Mouse (Mus musculus) ES-E14 (cell line): ENCODE data around the gene Rabgap1l. TPM values are rescaled to one million over a fixed set of nuclear protein-coding genes. Genes with fewer than 3 reads are reported as not detected.

ENCODE experiments used
- DNase-seq: peaks from one replicate; pipeline ENCODE4 v3.0.0-alpha.2; 2013; ENCODE audit warnings: low read depth, low spot score
- H3K27ac ChIP-seq: 2 replicates; pipeline ENCODE4 v1.5.1; 2012; ENCODE audit warnings: low read depth, mild to moderate bottlenecking, low read length, moderate library complexity, mixed read lengths; ENCODE audit not compliant: poor library complexity, insufficient read depth, severe bottlenecking
- H3K36me3 ChIP-seq: 2 replicates; pipeline ENCODE4 v1.6.1; 2012; ENCODE audit warnings: mild to moderate bottlenecking, low read length, moderate library complexity, mixed read lengths; ENCODE audit not compliant: control insufficient read depth, poor library complexity, insufficient read depth, severe bottlenecking
- H3K4me1 ChIP-seq, 2 experiments: fragments of 150-350 bp in 1 of 2; sonication (generic) in 1 of 2; 2 replicates each; pipeline ENCODE4 v1.6.1; 2012; ENCODE audit warnings: low read length in 2 of 2, mild to moderate bottlenecking in 1 of 2, mixed read lengths in 1 of 2; ENCODE audit not compliant: control insufficient read depth in 2 of 2, insufficient read depth in 2 of 2, poor library complexity in 1 of 2
- H3K4me3 ChIP-seq, 2 experiments: fragments of 150-350 bp in 1 of 2; sonication (generic) in 1 of 2; 2 replicates each; pipeline ENCODE4 v1.5.1; 2012; ENCODE audit warnings: low read length in 2 of 2, low read depth in 1 of 2, mild to moderate bottlenecking in 1 of 2, mixed read lengths in 1 of 2; ENCODE audit not compliant: insufficient read depth in 1 of 2, poor library complexity in 1 of 2, severe bottlenecking in 1 of 2
- H3K9ac ChIP-seq: 2 replicates; pipeline ENCODE4 v1.6.1; 2012; ENCODE audit warnings: low read depth, mild to moderate bottlenecking, low read length, mixed read lengths; ENCODE audit not compliant: poor library complexity, insufficient read depth, severe bottlenecking
- H3K9me3 ChIP-seq: fragments of 150-350 bp; sonication (generic); 2 replicates; pipeline ENCODE4 v1.6.1; 2012; ENCODE audit warnings: low read depth, mild to moderate bottlenecking, low read length; ENCODE audit not compliant: control insufficient read depth, insufficient read depth
- CHD2 ChIP-seq: IDR thresholded peaks from 2 replicates; pipeline ENCODE4 v1.6.1; 2014; ENCODE audit warnings: mild to moderate bottlenecking, low read depth, low read length, inconsistent platforms
- HCFC1 ChIP-seq: IDR thresholded peaks from 2 replicates; pipeline ENCODE4 v1.6.1; 2012; ENCODE audit warnings: low read length, inconsistent platforms, borderline replicate concordance; ENCODE audit not compliant: insufficient read depth
- MAFK ChIP-seq: IDR thresholded peaks from 2 replicates; pipeline ENCODE4 v1.6.1; 2014; ENCODE audit warnings: mild to moderate bottlenecking, low read depth, low read length, inconsistent platforms; ENCODE audit not compliant: insufficient read depth
- ZC3H11A ChIP-seq: IDR thresholded peaks from 2 replicates; pipeline ENCODE4 v1.6.1; 2012; ENCODE audit warnings: low read depth, mild to moderate bottlenecking, inconsistent platforms, low read length, borderline replicate concordance
- ZNF384 ChIP-seq: IDR thresholded peaks from 2 replicates; pipeline ENCODE4 v1.6.1; 2012; ENCODE audit warnings: low read depth, low read length, inconsistent platforms
- in situ Hi-C, 2 experiments: fragments of 600-800 bp; cut with MboI; formaldehyde crosslinking; loops; one replicate each; pipeline ENCODE4 v1.15.1; 2025; ENCODE audit warnings: low sequenced_read_pairs in 2 of 2, inconsistent platforms in 1 of 2; ENCODE audit not compliant: unreplicated experiment in 2 of 2
- total RNA-seq: library from RNA; depleted of rRNA; stranded (reverse); fragments of 300-350 nt; gene quantifications from 2 replicates; pipeline ENCODE4 v1.2.3, GENCODE M21; 2012

Rabgap1l gene
- total RNA-seq, 1 experiment: 10.3 TPM

DNA sequence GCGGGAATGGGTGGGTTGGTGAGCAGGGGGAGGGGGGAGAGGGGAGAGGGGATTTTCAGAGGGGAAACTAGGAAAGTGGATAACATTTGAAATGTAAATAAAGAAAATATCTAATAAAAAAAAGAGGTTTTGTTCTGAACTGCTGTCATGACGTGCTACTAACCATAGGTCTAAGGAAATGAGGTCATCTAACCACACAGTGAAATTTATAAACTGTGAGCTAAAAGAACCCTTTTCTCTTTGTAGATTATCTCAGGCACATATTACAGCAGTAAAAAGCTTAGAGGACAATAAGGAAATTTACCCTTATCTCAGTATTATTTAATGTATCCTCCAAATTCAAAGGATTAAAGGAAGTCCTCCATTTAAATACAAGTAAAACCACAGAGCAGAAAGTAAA is 396.0 kb downstream of the Rabgap1l start:
- H3K4me3 ChIP-seq: no peak overlapping the region
- TF ChIP-seq MAFK (no peak), HCFC1 (no peak), CHD2 (no peak), ZC3H11A (no peak), ZNF384 (no peak)
- H3K9ac ChIP-seq: no peak overlapping the region
- H3K9me3 ChIP-seq: no peaks in the 10 kb centered on the region
- in situ Hi-C loops: no loop called here
- no peaks in the 10 kb centered on the region; a peak in 1 of 4 replicates for H3K4me1 ChIP-seq
- DNase-seq: no peak
- no peaks in the 10 kb centered on the region for H3K36me3 ChIP-seq
- no peak overlapping the region for H3K27ac ChIP-seq

DNA sequence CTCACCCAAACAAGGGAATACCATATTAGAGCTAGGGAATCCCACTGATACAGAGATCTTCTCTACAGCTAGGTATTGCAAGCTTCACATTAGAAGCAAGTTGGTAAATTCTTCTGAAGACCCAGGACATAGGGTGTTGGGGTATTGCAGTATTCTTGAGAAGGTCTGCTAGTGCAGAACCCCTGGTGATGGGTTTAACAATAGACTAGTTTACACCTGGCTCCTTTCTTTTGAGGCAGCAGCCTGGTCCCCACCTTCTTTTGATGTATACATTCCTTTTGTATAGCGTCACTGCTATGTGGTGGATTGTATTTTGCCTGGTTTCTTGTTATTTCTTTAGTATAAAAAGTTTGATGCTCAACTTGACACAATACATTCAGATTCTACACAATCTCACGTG is 405.6 kb downstream of the Rabgap1l start:
- peaks cover 0 to 5% of the 10 kb centered on the region in 2 experiments; a peak in 1 of 4 replicates for H3K4me1 ChIP-seq
- TF ChIP-seq ZC3H11A: no peak
- no peak for TF ChIP-seq ZNF384
- no peak for TF ChIP-seq MAFK
- no peak for TF ChIP-seq CHD2
- TF ChIP-seq HCFC1: no peak
- no peak overlapping the region for H3K9ac ChIP-seq
- no peak for DNase-seq
- H3K9me3 ChIP-seq: no peaks in the 10 kb centered on the region
- no peak overlapping the region for H3K4me3 ChIP-seq
- in situ Hi-C loops: no loop called here
- H3K27ac ChIP-seq: no peak overlapping the region
- H3K36me3 ChIP-seq: no peaks in the 10 kb centered on the region

DNA sequence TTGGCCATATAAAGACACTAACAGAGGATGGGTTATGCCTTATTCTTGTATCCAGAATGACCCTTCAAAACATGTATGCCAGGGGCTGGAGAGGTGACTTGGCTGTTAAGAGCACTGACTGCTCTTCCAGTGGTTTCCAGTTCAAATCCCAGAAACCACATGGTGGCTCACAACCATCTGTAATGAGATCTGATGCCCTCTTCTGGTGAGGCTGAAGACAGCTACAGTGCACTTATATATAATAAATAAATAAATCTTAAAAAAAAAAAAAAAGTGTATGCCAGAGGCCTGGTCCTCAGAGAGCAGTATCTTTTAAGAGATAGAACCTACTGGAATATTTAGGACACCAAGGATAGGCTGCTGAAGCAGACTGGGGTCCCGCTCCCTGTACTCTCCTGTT is 414.6 kb downstream of the Rabgap1l start:
- Histone ChIP-seq H3K9me3 (no peaks in the 10 kb centered on the region), H3K9ac (no peak overlapping the region), H3K27ac (no peak overlapping the region), H3K36me3 (no peaks in the 10 kb centered on the region), H3K4me1 (no peaks in the 10 kb centered on the region), H3K4me3 (no peak overlapping the region)
- in situ Hi-C loops: loop anchor here in 1 of 2 experiments (10.0 kb wide), 1 partner anchor 134 kb away; no protein-coding TSS in a partner anchor
- no peak for DNase-seq
- TF ChIP-seq ZNF384: 0 out of 2 replicates have a peak, but pooled peaks have one; percentile 5
- no peak for TF ChIP-seq ZC3H11A

DNA sequence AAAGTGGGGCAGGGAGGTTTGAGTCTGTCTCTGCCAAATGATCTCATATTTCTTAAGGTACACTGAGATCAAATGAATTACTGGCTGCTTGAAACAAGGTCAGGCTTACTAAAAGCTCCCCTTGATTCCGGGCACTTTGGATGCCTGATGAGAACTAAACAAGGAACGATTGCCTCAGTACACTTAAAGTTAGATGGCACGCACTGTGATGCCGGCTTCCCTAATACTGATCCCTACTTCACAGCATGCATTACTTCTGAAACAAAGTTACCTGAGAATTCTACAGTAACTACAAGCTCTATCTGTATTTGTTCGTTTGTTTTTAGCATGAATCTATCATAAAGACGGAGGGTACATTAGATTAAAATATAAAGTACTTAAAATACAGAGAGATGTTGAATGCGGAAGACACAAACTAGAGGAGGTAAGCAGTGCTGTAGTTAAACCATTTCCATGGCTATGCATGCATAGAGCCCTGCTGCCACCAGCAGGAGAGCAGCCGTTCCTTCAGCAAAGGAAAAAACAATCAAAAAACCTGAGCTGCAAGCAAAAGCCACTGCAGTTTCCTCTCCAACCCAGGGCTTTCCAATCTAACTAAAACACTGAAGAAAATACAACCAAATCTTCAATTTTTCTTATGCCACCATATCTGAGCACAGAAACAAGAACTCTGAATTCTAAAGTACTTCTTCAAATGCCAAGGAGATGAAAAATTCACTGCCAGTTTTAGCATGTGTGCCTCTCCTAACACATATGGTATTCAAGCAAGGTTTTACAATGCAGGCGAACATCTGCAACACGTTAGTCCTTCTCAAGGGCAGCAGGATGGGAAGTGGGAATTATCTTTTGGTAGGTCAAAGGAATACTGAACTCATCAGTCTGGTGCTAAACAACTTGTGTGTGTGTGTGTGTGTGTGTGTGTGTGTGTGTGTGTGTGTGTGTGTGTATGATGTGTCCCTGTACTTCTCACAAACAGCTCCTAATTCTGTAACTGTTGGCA is 415.4 kb downstream of the Rabgap1l start:
- H3K4me3 ChIP-seq: no peak overlapping the region
- in situ Hi-C loops: loop anchor here in 1 of 2 experiments (10.0 kb wide), 1 partner anchor 133 kb away; no protein-coding TSS in a partner anchor
- H3K36me3 ChIP-seq: no peaks in the 10 kb centered on the region
- H3K4me1 ChIP-seq: no peaks in the 10 kb centered on the region
- TF ChIP-seq ZNF384 (no peak), MAFK (no peak)
- no peaks in the 10 kb centered on the region for H3K9me3 ChIP-seq
- H3K27ac ChIP-seq: no peak overlapping the region
- DNase-seq: no peak
- H3K9ac ChIP-seq: no peak overlapping the region
